Mouse (Mus musculus) hindbrain, embryonic 10.5 days (tissue): ENCODE measurements around the gene Map2k6. TPM values are rescaled to one million over a fixed set of nuclear protein-coding genes. Genes with fewer than 3 reads are reported as not detected.

Source experiments
- DNase-seq: peaks from one replicate; pipeline ENCODE4 v3.0.0-alpha.2; 2017; ENCODE audit warnings: low spot score
- H3K27ac ChIP-seq: fragments of 300-500 bp; sonication (generic); 2 replicates; pipeline ENCODE4 v1.5.1; 2016; ENCODE audit warnings: mild to moderate bottlenecking, moderate library complexity
- H3K27me3 ChIP-seq: fragments of 300-500 bp; sonication (generic); 2 replicates; pipeline ENCODE4 v1.6.1; 2016; ENCODE audit warnings: mild to moderate bottlenecking; ENCODE audit not compliant: poor library complexity, insufficient read depth, severe bottlenecking
- H3K36me3 ChIP-seq: fragments of 300-500 bp; sonication (generic); 2 replicates; pipeline ENCODE4 v1.6.1; 2016; ENCODE audit warnings: mild to moderate bottlenecking, moderate library complexity
- H3K4me1 ChIP-seq: fragments of 300-500 bp; sonication (generic); replicated peaks from 2 replicates; pipeline ENCODE4 v1.6.1; 2016; ENCODE audit warnings: mild to moderate bottlenecking
- H3K4me3 ChIP-seq: fragments of 300-500 bp; sonication (generic); 2 replicates; pipeline ENCODE4 v1.5.1; 2016; ENCODE audit warnings: mild to moderate bottlenecking, moderate library complexity
- H3K9me3 ChIP-seq: fragments of 300-500 bp; sonication (generic); 2 replicates; pipeline ENCODE4 v1.6.1; 2016; ENCODE audit warnings: mild to moderate bottlenecking, moderate library complexity
- whole genome bisulfite sequencing: fragments of 180-500 bp; shearing (Covaris S2); methylation state at CpG from one replicate; pipeline ENCODE4 v1.1.7; 2016; 5-methylcytosine and 5-hydroxymethylcytosine counted together
- polyA plus RNA-seq: library from polyadenylated mRNA; unstranded; fragments of >200 nt; fragmentation: Nextera tagmentation; extraction: Ambion mirVana; gene quantifications from 2 replicates; pipeline ENCODE4 v1.2.1, GENCODE M21; 2016

Gene Map2k6
- polyA plus RNA-seq, 1 experiment from 2014 or later, result 30.5 TPM

GRCm38 (mm10) chr11:110531087-110531486 lies 132.2 kb downstream of the Map2k6 start:
- Histone ChIP-seq H3K9me3 (no peaks in the 10 kb centered on the region), H3K27me3 (no peaks in the 10 kb centered on the region), H3K4me3 (no peak overlapping the region), H3K36me3 (no peaks in the 10 kb centered on the region), H3K4me1 (no peaks in the 10 kb centered on the region), H3K27ac (no peak overlapping the region)
- DNase-seq, result no peak
- 82% methylated on average over 7 of the region's 7 CpGs for WGBS

DNA sequence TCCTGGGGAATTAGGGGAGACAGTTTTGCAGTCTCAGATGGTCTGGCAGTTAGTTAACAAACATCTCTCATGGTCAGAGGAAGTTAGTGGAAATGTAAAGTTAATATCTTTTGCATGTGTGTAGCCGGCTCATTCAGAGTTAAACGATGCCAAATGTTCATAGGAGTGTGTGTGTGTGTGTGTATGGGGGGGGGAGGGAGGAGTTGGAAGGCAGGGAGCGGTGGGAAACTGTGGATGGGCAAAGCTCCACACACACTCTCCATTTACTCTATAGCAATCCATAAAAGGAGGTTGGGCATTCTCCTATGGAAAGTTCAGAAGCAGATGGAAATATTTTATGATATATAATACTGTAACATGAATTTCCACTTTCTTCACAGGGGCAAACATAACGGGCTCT lies 135.9 kb downstream of the Map2k6 start:
- no peak for DNase-seq
- no peaks in the 10 kb centered on the region for H3K27me3 ChIP-seq
- H3K27ac ChIP-seq, result no peak overlapping the region
- WGBS, result 89% methylated on average over 4 of the region's 4 CpGs
- no peak overlapping the region for H3K4me3 ChIP-seq
- no peaks in the 10 kb centered on the region for H3K9me3 ChIP-seq
- no peaks in the 10 kb centered on the region for H3K36me3 ChIP-seq
- 0 out of 2 replicates have a peak, but pooled peaks cover 3% of the 10 kb centered on the region for H3K4me1 ChIP-seq

DNA sequence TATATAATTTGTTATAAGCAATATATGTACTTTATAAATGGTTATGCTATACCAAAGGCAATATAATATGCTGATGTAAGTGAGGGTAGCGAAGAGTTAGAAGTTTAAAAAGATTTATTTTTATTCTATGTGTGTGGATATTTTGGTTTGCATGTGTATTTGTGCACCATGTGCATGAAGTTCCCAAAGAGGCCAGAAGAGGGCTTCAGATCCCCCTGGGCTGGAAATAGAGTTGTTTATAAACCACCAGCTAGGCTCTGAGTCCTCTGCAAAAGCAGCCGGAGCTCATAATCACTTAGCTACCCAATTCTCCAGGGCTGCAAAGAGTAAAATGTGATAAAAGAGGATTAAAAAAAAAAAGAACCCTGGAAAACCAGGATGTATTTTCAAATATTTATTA lies 137.6 kb downstream of the Map2k6 start:
- WGBS, result 91% methylated on average over 2 of the region's 2 CpGs

GRCm38 (mm10) chr11:110537602-110538001 lies 138.7 kb downstream of the Map2k6 start:
- WGBS, result 15% methylated on average over 15 of the region's 15 CpGs
- H3K36me3 ChIP-seq, result no peaks in the 10 kb centered on the region

More for the DNA sequence above, 137.6 kb downstream of the Map2k6 start:
- H3K4me1 ChIP-seq, result 0 out of 2 replicates have a peak, but pooled peaks cover 3% of the 10 kb centered on the region
- no peak overlapping the region for H3K4me3 ChIP-seq
- H3K27me3 ChIP-seq, result no peaks in the 10 kb centered on the region
- no peak overlapping the region for H3K27ac ChIP-seq
- H3K9me3 ChIP-seq, result 0 out of 2 replicates have a peak, but pooled peaks cover 5% of the 10 kb centered on the region
- no peak for DNase-seq
- H3K36me3 ChIP-seq, result no peaks in the 10 kb centered on the region

GRCm38 (mm10) chr11:110538206-110538605 lies 139.3 kb downstream of the Map2k6 start:
- Histone ChIP-seq H3K27ac (no peak overlapping the region), H3K36me3 (no peaks in the 10 kb centered on the region), H3K4me3 (no peak overlapping the region), H3K4me1 (0 out of 2 replicates have a peak, but pooled peaks cover 3% of the 10 kb centered on the region), H3K27me3 (no peaks in the 10 kb centered on the region), H3K9me3 (0 out of 2 replicates have a peak, but pooled peaks cover 5% of the 10 kb centered on the region)
- DNase-seq, result no peak
- 86% methylated on average over 10 of the region's 10 CpGs for WGBS

More at GRCm38 (mm10) chr11:110537602-110538001, 138.7 kb downstream of the Map2k6 start:
- Histone ChIP-seq H3K9me3 (0 out of 2 replicates have a peak, but pooled peaks cover 5% of the 10 kb centered on the region), H3K27me3 (no peaks in the 10 kb centered on the region), H3K4me3 (0 out of 2 replicates have a peak overlapping the region, but pooled peaks have one; percentile 29), H3K27ac (no peak overlapping the region), H3K4me1 (0 out of 2 replicates have a peak, but pooled peaks cover 3% of the 10 kb centered on the region)
- peak; percentile 70 for DNase-seq

GRCm38 (mm10) chr11:110541933-110542332 lies 143.0 kb downstream of the Map2k6 start:
- no peak overlapping the region for H3K27ac ChIP-seq
- no peak overlapping the region for H3K4me3 ChIP-seq
- 0 out of 2 replicates have a peak, but pooled peaks cover 5% of the 10 kb centered on the region for H3K9me3 ChIP-seq
- 90% methylated on average over 4 of the region's 4 CpGs for WGBS
- H3K27me3 ChIP-seq, result no peaks in the 10 kb centered on the region
- H3K36me3 ChIP-seq, result no peaks in the 10 kb centered on the region
- DNase-seq, result no peak
- H3K4me1 ChIP-seq, result 0 out of 2 replicates have a peak, but pooled peaks cover 3% of the 10 kb centered on the region

- H3K36me3 ChIP-seq, result no peaks in the 10 kb centered on the region
- H3K27ac ChIP-seq, result no peak overlapping the region
- no peak for DNase-seq
- H3K4me1 ChIP-seq, result no peaks in the 10 kb centered on the region
- no peak overlapping the region for H3K4me3 ChIP-seq
- H3K9me3 ChIP-seq, result 0 out of 2 replicates have a peak, but pooled peaks cover 5% of the 10 kb centered on the region
- no peaks in the 10 kb centered on the region for H3K27me3 ChIP-seq
- WGBS, result 91% methylated on average over 11 of the region's 11 CpGs
These were observed 145.7 kb downstream of the Map2k6 start for GRCm38 (mm10) chr11:110544419-110545210.

GRCm38 (mm10) chr11:110545416-110545815 lies 146.5 kb downstream of the Map2k6 start:
- 91% methylated on average over 3 of the region's 3 CpGs for WGBS
- no peaks in the 10 kb centered on the region for H3K27me3 ChIP-seq

GRCm38 (mm10) chr11:110551471-110551967 lies 152.6 kb downstream of the Map2k6 start:
- Histone ChIP-seq H3K4me3 (no peak overlapping the region), H3K36me3 (no peaks in the 10 kb centered on the region), H3K4me1 (no peaks in the 10 kb centered on the region), H3K27me3 (no peaks in the 10 kb centered on the region), H3K9me3 (no peaks in the 10 kb centered on the region), H3K27ac (no peak overlapping the region)
- no peak for DNase-seq
- 81% methylated on average over 12 of the region's 12 CpGs for WGBS

More at GRCm38 (mm10) chr11:110545416-110545815, 146.5 kb downstream of the Map2k6 start:
- DNase-seq, result no peak
- no peaks in the 10 kb centered on the region for H3K36me3 ChIP-seq
- H3K27ac ChIP-seq, result no peak overlapping the region
- H3K4me3 ChIP-seq, result no peak overlapping the region
- H3K9me3 ChIP-seq, result 0 out of 2 replicates have a peak, but pooled peaks cover 3% of the 10 kb centered on the region
- H3K4me1 ChIP-seq, result no peaks in the 10 kb centered on the region

DNA sequence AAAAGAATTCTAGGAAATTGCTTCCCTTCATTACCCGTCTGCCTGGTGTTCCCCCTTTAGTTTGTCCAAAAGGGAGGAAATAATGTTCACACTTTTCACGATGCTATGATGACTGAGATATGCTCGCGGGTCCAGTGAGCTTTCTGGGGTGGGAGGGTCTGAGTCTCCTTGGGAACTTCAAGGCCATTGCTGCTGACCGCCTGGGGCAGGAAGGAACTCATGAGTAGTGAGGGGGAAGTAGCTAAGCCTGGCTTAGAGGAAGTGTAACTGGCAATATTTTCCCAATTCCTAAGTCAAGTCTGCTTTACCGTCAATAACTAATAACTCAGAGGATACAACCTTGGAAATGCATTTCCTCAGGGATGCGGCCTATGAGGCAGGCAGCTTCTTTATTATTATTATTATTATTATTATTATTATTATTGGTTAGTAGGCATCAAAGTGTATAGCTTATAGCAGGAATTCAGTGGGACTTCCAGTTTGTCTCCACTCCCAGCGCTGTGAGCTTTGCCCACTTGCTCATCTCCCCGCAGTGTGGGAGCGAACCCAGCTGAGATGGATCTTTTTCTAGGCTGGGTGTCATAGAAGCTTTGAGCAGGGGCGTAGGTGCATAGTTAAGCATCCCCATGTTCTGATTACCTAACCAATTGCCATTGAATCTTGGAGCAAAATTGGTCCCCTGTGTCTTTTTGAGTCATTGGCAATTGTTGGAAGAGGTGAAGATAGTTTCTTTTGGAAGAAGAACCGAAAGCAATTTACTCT lies 163.6 kb downstream of the Map2k6 start:
- 91% methylated on average over 12 of the region's 12 CpGs for WGBS
- no peak for DNase-seq
- no peaks in the 10 kb centered on the region for H3K9me3 ChIP-seq
- H3K4me3 ChIP-seq, result no peak overlapping the region
- H3K36me3 ChIP-seq, result no peaks in the 10 kb centered on the region
- no peaks in the 10 kb centered on the region for H3K27me3 ChIP-seq
- no peak overlapping the region for H3K27ac ChIP-seq
- H3K4me1 ChIP-seq, result 0 out of 2 replicates have a peak, but pooled peaks cover 3% of the 10 kb centered on the region

- Histone ChIP-seq H3K4me1 (0 out of 2 replicates have a peak, but pooled peaks cover 3% of the 10 kb centered on the region), H3K27ac (no peak overlapping the region), H3K4me3 (no peak overlapping the region), H3K9me3 (no peaks in the 10 kb centered on the region), H3K36me3 (no peaks in the 10 kb centered on the region), H3K27me3 (no peaks in the 10 kb centered on the region)
- 68% methylated on average over 12 of the region's 12 CpGs for WGBS
- peak; percentile 8 for DNase-seq
These were observed 164.3 kb downstream of the Map2k6 start for GRCm38 (mm10) chr11:110563272-110563671.

DNA sequence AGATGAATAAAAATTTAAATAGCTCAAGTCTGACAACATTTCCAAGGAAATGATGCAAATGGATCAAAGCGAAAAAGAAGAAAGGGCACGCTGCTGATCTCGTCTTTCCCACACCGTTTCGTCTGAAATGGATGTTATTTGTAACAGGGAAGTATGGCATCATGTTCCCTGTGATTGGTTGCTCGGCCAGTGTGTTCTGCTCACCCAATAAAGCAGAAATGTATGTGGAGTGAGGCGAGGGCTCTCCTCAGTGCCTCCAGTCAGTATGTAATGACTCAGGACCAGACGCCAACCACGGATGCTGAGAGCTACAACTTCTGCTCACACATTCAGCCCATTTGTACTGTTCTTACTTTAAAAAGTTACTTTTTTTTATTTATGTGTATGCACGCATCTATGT lies 164.9 kb downstream of the Map2k6 start:
- H3K27ac ChIP-seq, result no peak overlapping the region
- no peaks in the 10 kb centered on the region for H3K27me3 ChIP-seq
- no peaks in the 10 kb centered on the region for H3K36me3 ChIP-seq
- no peak for DNase-seq
- no peak overlapping the region for H3K4me3 ChIP-seq
- H3K9me3 ChIP-seq, result no peaks in the 10 kb centered on the region
- 84% methylated on average over 10 of the region's 10 CpGs for WGBS
- 0 out of 2 replicates have a peak, but pooled peaks cover 3% of the 10 kb centered on the region for H3K4me1 ChIP-seq
